Mouse (Mus musculus) forebrain, embryonic 11.5 days (tissue): ENCODE data around the gene 2410004P03Rik. TPM values are rescaled to one million over a fixed set of nuclear protein-coding genes. Genes with fewer than 3 reads are reported as not detected.
A peak's percentile ranks its signal among the peaks of the same experiment; 100 is the strongest.

Source experiments
- ATAC-seq: fragments of 200-750 bp; cut with Nextera tagmentation; replicated peaks from 2 replicates; pipeline ENCODE4 v1.8.0; 2017; ENCODE audit warnings: moderate TSS enrichment; ENCODE audit not compliant: low FRiP score
- DNase-seq: peaks from one replicate; pipeline ENCODE4 v3.0.0-alpha.2; 2017; ENCODE audit warnings: low spot score
- H3K27ac ChIP-seq: fragments of 300-500 bp; sonication (generic); 2 replicates; pipeline ENCODE4 v1.5.1; 2014; ENCODE audit warnings: low read depth, low read length
- H3K27me3 ChIP-seq: fragments of 300-500 bp; sonication (generic); 2 replicates; pipeline ENCODE4 v1.6.1; 2014; ENCODE audit warnings: mild to moderate bottlenecking, low read length, mixed read lengths; ENCODE audit not compliant: control insufficient read depth, insufficient read depth
- H3K36me3 ChIP-seq: fragments of 300-500 bp; sonication (generic); 2 replicates; pipeline ENCODE4 v1.6.1; 2014; ENCODE audit warnings: mild to moderate bottlenecking, low read length, moderate library complexity, mixed read lengths; ENCODE audit not compliant: control insufficient read depth, insufficient read depth
- H3K4me1 ChIP-seq: fragments of 300-500 bp; sonication (generic); replicated peaks from 2 replicates; pipeline ENCODE4 v1.6.1; 2014; ENCODE audit warnings: low read length, mixed read lengths; ENCODE audit not compliant: control insufficient read depth, insufficient read depth
- H3K4me2 ChIP-seq: fragments of 300-500 bp; sonication (generic); 2 replicates; pipeline ENCODE4 v1.6.1; 2014; ENCODE audit warnings: low read depth, mild to moderate bottlenecking, low read length, moderate library complexity, mixed read lengths; ENCODE audit not compliant: severe bottlenecking
- H3K4me3 ChIP-seq: fragments of 300-500 bp; sonication (generic); 2 replicates; pipeline ENCODE4 v1.5.1; 2014; ENCODE audit warnings: low read depth, low read length
- H3K9ac ChIP-seq: fragments of 300-500 bp; sonication (generic); 2 replicates; pipeline ENCODE4 v1.6.1; 2014; ENCODE audit warnings: low read length
- H3K9me3 ChIP-seq: fragments of 300-500 bp; sonication (generic); 2 replicates; pipeline ENCODE4 v1.6.1; 2016; ENCODE audit warnings: low read length, mixed read lengths; ENCODE audit not compliant: control insufficient read depth
- WGBS: fragments of 180-500 bp; shearing (Covaris S2); extraction: QIAGEN DNeasy Blood & Tissue Kit; methylation state at CpG from one replicate; pipeline ENCODE4 v1.1.7; 2014; 5-methylcytosine and 5-hydroxymethylcytosine counted together
- polyA plus RNA-seq: library from polyadenylated mRNA; unstranded; fragments of >200 nt; fragmentation: Nextera tagmentation; extraction: Ambion mirVana; gene quantifications from 2 replicates; pipeline ENCODE4 v1.2.1, GENCODE M21; 2014

2410004P03Rik gene
- polyA plus RNA-seq, 1 experiment from 2014 or later: 0.32 TPM

GRCm38 (mm10) chr12:17012067-17012899, 756 bp upstream of the 2410004P03Rik start:
- Histone ChIP-seq H3K27me3 (no peaks in the 10 kb centered on the region), H3K27ac (no peak overlapping the region), H3K4me3 (no peak overlapping the region), H3K36me3 (no peaks in the 10 kb centered on the region), H3K4me2 (no peak overlapping the region), H3K9me3 (no peaks in the 10 kb centered on the region; the same call in 1 of the 2 replicates), H3K4me1 (no peaks in the 10 kb centered on the region), H3K9ac (no peak overlapping the region)
- no peak for DNase-seq
- WGBS: 84% methylated on average over 2 of the region's 2 CpGs
- peak; percentile 52 for ATAC-seq

GRCm38 (mm10) chr12:17009466-17009865, 2.1 kb downstream of the 2410004P03Rik start:
- Histone ChIP-seq H3K27ac (no peak overlapping the region), H3K4me2 (no peak overlapping the region), H3K9ac (no peak overlapping the region), H3K36me3 (no peaks in the 10 kb centered on the region), H3K27me3 (no peaks in the 10 kb centered on the region), H3K4me1 (no peaks in the 10 kb centered on the region), H3K4me3 (no peak overlapping the region), H3K9me3 (no peaks in the 10 kb centered on the region; the same call in 1 of the 2 replicates)
- DNase-seq (no peak), ATAC-seq (no peak)
- whole genome bisulfite sequencing: 95% methylated on average over 6 of the region's 6 CpGs

- H3K27me3 ChIP-seq: peaks cover 10% of the 10 kb centered on the region
Measured at GRCm38 (mm10) chr12:17001211-17001610, 10.3 kb downstream of the 2410004P03Rik start.

GRCm38 (mm10) chr12:17000628-17001027, 10.9 kb downstream of the 2410004P03Rik start:
- Histone ChIP-seq H3K4me1 (no peaks in the 10 kb centered on the region), H3K36me3 (no peaks in the 10 kb centered on the region), H3K4me2 (no peak overlapping the region), H3K27me3 (peaks cover 10% of the 10 kb centered on the region), H3K9me3 (no peaks in the 10 kb centered on the region), H3K9ac (no peak overlapping the region), H3K4me3 (no peak overlapping the region), H3K27ac (no peak overlapping the region)
- ATAC-seq (no peak), DNase-seq (no peak)
- WGBS: 52% methylated on average over 6 of the region's 6 CpGs

More at GRCm38 (mm10) chr12:17001211-17001610, 10.3 kb downstream of the 2410004P03Rik start:
- 44% methylated on average over 4 of the region's 4 CpGs for WGBS
- H3K27ac ChIP-seq: no peak overlapping the region
- no peak overlapping the region for H3K9ac ChIP-seq
- DNase-seq (no peak), ATAC-seq (no peak)
- no peak overlapping the region for H3K4me3 ChIP-seq
- H3K36me3 ChIP-seq: no peaks in the 10 kb centered on the region
- H3K4me1 ChIP-seq: no peaks in the 10 kb centered on the region
- H3K9me3 ChIP-seq: no peaks in the 10 kb centered on the region
- H3K4me2 ChIP-seq: no peak overlapping the region

- peaks cover 10% of the 10 kb centered on the region for H3K27me3 ChIP-seq
Measured at GRCm38 (mm10) chr12:16999739-17000497, 11.6 kb downstream of the 2410004P03Rik start, which contains the start of gene Pqlc3. Gene Pqlc3, minus strand, starts transcription at chr12:17000408.

GRCm38 (mm10) chr12:16999146-16999545, 12.4 kb downstream of the 2410004P03Rik start:
- Histone ChIP-seq H3K4me3 (peak overlapping the region; percentile 48; the same call in 1 of the 2 replicates), H3K4me2 (peak overlapping the region; percentile 80), H3K4me1 (no peaks in the 10 kb centered on the region), H3K27me3 (peaks cover 10% of the 10 kb centered on the region), H3K27ac (no peak overlapping the region), H3K9ac (no peak overlapping the region; the same call in 1 of the 2 replicates), H3K36me3 (no peaks in the 10 kb centered on the region), H3K9me3 (no peaks in the 10 kb centered on the region)
- ATAC-seq (no peak), DNase-seq (peak; percentile 52)
- 6% methylated on average over 10 of the region's 10 CpGs for WGBS

More at GRCm38 (mm10) chr12:16999739-17000497, 11.6 kb downstream of the 2410004P03Rik start, which contains the start of gene Pqlc3:
- H3K36me3 ChIP-seq: no peaks in the 10 kb centered on the region
- peak; percentile 82 for ATAC-seq
- no peaks in the 10 kb centered on the region for H3K4me1 ChIP-seq
- H3K4me3 ChIP-seq: peak within 1 kb of the TSS; percentile 48
- under 1% methylated on average over 57 of the region's 57 CpGs for WGBS
- H3K9me3 ChIP-seq: no peaks in the 10 kb centered on the region
- H3K9ac ChIP-seq: peak within 1 kb of the TSS; percentile 37; the same call in 1 of the 2 replicates
- DNase-seq: peak; percentile 83
- peak within 1 kb of the TSS; percentile 80 for H3K4me2 ChIP-seq
- H3K27ac ChIP-seq: no peak within 1 kb of the TSS

GRCm38 (mm10) chr12:16996886-16997462, 14.6 kb downstream of the 2410004P03Rik start:
- H3K4me2 ChIP-seq: no peak overlapping the region
- H3K9me3 ChIP-seq: no peaks in the 10 kb centered on the region
- ATAC-seq (no peak), DNase-seq (no peak)
- no peak overlapping the region for H3K27ac ChIP-seq
- H3K27me3 ChIP-seq: peaks cover 10% of the 10 kb centered on the region
- no peaks in the 10 kb centered on the region for H3K4me1 ChIP-seq
- H3K4me3 ChIP-seq: no peak overlapping the region
- WGBS: 91% methylated on average over 5 of the region's 5 CpGs
- no peak overlapping the region for H3K9ac ChIP-seq
- H3K36me3 ChIP-seq: no peaks in the 10 kb centered on the region

GRCm38 (mm10) chr12:16996281-16996680, 15.2 kb downstream of the 2410004P03Rik start:
- H3K4me2 ChIP-seq: no peak overlapping the region
- ATAC-seq: no peak
- no peak overlapping the region for H3K27ac ChIP-seq
- H3K27me3 ChIP-seq: peaks cover 9% of the 10 kb centered on the region
- DNase-seq: no peak
- H3K9ac ChIP-seq: no peak overlapping the region
- no peaks in the 10 kb centered on the region for H3K9me3 ChIP-seq
- H3K4me1 ChIP-seq: no peaks in the 10 kb centered on the region
- 86% methylated on average over 5 of the region's 5 CpGs for WGBS
- no peak overlapping the region for H3K4me3 ChIP-seq
- H3K36me3 ChIP-seq: no peaks in the 10 kb centered on the region
